Mouse (Mus musculus) gastrocnemius, adult 18-20 months (tissue): Measurements from ENCODE around the gene Tmem95. TPM values are rescaled to one million over a fixed set of nuclear protein-coding genes. Genes with fewer than 3 reads are reported as not detected.
A peak's percentile ranks its signal among the peaks of the same experiment; 100 is the strongest.

ENCODE experiments used
- DNase-seq: peaks from one replicate; pipeline ENCODE4 v3.0.0; 2021; ENCODE audit warnings: low spot score
- total RNA-seq, 2 experiments: library from RNA; stranded (reverse); gene quantifications; 2 replicates each; pipeline ENCODE4 v1.2.3; 2021

The Tmem95 gene
- total RNA-seq, 2 experiments from 2014 or later: not detected

DNA sequence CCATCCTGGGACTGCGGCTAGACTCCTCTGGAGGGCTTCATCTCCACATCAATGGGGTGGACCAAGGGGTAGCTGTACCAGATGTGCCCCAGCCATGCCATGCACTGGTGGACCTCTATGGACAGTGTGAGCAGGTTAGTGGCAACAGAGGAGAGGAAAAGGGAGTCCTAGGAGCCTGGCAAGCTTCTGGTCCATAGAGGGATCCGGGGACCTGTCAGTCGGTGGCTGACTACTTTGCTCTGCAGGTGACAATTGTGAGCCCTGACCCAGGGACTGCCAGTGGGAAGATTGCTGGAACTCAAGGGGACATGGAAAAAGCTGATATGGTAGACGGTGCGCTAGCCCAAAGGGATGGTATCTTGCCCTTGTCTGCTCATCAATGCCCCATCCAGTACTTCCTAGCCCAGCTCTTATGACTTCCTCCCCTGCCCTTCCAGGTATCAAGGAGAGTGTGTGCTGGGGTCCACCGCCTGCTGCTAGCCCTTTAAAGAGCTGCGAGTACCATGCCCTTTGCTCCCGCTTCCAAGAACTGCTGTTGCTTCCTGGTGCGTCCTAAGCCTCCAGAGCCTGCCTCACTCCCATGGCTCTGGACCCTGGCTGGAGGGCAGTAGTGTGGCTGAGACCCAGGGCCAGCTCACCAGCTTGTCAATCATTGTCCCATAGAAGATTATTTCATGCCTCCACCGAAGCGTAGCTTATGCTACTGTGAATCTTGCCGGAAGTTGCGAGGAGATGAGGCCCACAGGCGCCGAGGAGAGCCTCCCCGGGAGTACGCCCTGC is 33.2 kb upstream of the Tmem95 start:
- no peak for DNase-seq

DNA sequence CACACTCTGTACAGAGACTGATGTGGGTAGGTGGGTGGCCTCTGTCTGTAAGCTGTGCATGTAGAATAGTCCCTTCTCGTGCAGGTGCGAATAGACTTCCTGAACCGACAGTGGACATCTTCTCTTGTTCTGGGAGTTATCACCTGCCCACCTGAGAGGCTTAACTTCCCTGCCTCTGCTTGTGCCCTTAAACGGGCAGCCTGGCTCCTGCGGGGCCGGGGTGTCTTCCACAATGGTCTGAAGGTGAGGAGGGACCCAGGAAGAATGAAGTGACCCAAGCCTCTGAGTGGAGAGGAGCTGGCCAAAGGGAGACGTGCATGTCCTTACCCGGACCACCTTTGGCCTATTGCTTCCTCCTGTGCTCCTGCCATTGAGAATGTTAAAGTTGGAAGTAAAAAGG is 32.4 kb upstream of the Tmem95 start:
- DNase-seq: no peak

GRCm38 (mm10) chr11:69909174-69909573 is 31.4 kb upstream of the Tmem95 start:
- DNase-seq: no peak

DNA sequence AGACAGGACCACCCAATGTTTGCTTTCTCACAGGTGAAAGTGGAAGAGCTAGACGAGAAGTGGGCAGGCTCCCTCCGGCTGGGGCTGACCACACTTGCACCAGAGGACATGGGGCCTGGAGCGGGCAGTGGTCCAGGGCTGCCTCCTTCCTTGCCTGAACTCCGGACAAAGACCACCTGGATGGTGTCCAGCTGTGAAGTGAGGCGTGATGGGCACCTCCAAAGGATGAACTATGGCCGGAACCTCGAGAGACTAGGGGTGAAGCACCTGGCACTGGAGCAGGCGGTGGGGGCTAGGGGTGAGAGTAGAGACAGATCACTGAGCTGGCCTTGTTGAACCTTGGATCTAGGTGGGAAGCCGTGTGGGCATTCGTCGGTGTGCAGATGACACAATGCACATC is 30.8 kb upstream of the Tmem95 start:
- DNase-seq: no peak

DNA sequence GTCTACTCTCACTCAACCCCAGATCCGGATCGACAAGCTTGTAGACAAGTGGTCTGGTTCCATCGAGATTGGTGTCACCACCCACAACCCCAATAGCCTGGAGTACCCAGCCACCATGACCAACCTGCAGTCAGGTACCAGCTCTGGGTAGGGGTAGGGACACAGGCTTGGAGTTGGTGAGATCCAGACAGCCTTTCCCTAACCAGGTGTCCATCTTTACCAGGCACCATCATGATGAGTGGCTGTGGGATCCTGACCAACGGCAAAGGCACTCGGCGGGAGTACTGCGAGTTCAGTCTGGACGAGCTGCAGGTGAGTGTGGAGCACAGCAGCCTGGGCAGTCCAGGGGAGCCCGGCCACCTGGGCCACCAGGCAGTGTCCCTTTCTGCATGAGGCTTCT is 26.5 kb upstream of the Tmem95 start:
- DNase-seq: no peak

DNA sequence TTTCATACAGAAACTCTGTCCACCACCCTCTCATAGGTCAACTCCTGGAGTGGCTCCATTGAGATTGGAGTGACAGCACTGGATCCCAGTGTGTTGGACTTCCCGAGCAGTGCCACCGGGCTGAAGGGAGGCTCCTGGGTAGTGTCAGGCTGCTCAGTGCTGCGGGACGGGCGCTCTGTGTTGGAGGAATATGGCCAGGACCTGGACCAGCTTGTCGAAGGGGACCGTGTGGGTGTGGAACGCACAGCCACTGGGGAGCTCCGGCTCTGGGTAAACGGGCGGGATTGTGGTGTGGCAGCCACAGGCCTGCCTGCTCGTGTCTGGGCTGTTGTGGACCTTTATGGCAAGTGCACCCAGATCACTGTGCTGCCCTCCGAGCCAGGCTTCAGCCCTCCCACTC is 25.2 kb upstream of the Tmem95 start:
- no peak for DNase-seq

DNA sequence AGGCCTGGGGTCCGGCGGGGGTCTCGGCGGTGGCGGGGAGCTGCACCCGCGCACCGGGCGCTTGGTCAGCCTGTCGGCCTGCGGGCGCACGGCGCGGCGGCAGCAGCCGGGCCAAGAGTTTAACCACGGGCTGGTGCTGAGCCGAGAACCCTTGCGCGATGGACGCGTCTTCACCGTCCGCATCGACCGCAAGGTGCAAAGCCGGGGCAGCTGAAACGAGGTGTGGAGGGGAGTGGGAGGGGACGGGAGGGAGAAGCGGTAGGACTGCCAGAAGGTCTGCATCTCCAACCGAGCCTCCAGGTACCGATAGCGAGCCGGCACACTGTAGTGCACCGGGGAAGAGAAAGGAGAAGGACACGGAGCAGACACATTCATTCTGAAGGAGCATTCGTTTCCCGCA is 24.2 kb upstream of the Tmem95 start:
- no peak for DNase-seq

- DNase-seq: peak; percentile 96
Measured at GRCm38 (mm10) chr11:69901406-69901846, 23.6 kb upstream of the Tmem95 start.

DNA sequence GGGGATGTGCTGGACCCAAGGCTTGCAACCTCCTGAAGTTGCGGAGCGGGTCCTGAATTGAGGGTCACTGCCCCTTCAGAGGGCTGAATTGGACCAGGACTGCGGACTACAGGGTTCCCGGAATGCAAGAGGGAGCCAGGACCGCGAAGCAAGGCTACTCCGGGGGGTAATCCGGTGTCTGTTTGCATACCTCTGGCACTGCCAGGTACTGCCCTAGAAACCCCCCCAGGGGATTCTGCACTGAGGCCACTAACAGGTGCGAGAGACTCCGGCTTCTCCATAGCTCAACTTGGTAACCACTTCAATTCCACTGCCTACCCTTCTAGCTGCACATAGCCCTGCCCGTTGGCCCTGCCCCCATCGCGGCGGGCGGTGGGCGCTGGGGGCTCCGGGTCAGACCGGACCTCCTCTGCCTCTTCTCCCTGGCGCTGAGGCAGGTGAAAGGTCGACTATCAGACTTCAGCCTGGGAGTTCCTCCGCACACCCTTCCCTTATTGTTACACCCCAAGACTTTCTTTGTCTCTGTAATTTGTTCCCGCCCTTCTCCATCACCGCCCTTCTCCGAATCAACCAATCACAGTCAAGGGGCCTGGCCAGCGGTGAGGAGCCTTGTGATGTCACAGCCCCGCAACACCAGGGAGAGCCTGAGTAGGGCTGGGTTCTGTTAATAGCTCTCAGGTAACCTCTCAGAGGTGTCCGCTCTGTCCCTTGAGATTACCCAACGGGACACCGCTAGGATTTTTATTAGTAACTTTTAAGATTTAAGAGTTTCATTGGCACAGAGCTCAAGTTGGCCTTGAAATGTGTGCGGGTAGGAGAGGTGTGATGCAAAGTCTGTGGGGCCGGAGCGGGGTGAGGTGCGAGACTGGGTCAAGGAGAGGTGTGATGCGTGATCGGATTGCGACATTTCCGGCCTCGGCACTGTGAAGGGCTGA is 22.9 kb upstream of the Tmem95 start, which contains the start of the genes 2810408A11Rik and Neurl4:
Gene 2810408A11Rik (minus strand): TSS at position 517 of the 935 bp plus-strand sequence.
Gene Neurl4 (plus strand): TSS at position 602 of the 935 bp plus-strand sequence.
- DNase-seq: peak; percentile 92

DNA sequence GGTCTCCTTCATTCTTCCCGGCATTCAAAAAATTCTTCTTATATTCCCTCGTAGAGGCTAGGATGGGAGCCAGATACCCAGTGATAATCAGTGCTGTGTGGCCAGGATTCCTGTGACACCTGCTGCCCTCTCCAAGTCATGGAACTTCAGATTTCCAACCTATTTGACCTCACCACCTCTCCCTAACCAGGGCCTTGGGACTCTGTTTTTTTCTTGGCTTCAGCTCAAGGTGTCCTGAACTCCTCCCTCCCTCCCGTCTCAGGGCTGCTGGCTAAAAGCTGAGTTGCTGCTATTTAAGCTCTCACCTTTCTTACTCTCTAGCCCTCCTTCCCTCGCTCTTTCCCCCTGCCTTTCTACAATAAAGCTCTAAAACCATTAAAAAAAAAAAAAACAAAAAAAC is 22.1 kb upstream of the Tmem95 start:
- no peak for DNase-seq

DNA sequence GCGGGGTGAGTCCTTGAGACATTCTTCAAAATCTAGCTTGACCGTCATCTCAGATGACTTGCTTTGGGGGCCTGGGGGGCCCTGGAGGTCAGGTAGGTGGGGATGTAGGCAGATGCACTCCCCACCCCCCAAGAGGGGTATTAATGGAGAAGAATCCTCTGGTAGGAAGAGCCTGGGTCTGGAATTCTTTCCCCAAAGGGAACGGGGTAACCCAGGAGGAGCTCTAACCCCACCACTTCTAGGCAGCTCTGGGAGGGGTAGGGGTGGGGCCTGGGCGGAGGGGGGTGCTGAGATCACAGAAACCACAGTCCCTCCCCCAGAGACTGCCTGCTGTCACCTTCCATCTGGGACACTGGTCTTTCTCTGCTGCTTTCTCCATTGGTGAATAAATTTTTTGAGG is 17.5 kb upstream of the Tmem95 start, which contains the start of gene Acap1:
Gene Acap1 (minus strand): TSS at position 249 of the 400 bp plus-strand sequence.
- DNase-seq: no peak

GRCm38 (mm10) chr11:69894671-69895070 is 16.9 kb upstream of the Tmem95 start:
- DNase-seq: no peak

- no peak for DNase-seq
Measured at GRCm38 (mm10) chr11:69891482-69891881, 13.7 kb upstream of the Tmem95 start.

GRCm38 (mm10) chr11:69886907-69887635 is 9.3 kb upstream of the Tmem95 start:
- no peak for DNase-seq

- no peak for DNase-seq
Measured at GRCm38 (mm10) chr11:69884663-69885062, 6.8 kb upstream of the Tmem95 start.

DNA sequence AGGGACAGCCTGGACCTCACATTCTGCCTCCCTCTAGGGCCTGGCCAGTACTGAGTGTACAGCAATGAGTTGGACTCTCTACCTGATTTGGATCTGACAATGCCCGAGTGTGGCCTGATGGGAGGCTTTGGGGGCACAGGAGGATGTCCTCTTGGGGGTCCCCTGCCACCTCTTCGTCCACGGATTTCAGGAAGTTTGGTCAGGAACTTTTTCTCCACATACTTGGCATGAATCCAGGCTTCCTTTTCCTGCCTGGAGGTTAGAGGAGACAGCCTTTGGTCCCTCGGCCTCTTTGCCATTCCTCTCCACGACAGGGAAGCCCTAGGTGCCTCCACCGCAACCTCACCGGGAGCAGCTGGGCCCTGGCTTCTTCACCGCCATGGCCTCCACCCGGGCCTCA is 6.4 kb upstream of the Tmem95 start:
- no peak for DNase-seq

- DNase-seq: no peak
Measured at GRCm38 (mm10) chr11:69883527-69884151, 5.8 kb upstream of the Tmem95 start.

- DNase-seq: no peak
Measured at GRCm38 (mm10) chr11:69883066-69883465, 5.2 kb upstream of the Tmem95 start.

DNA sequence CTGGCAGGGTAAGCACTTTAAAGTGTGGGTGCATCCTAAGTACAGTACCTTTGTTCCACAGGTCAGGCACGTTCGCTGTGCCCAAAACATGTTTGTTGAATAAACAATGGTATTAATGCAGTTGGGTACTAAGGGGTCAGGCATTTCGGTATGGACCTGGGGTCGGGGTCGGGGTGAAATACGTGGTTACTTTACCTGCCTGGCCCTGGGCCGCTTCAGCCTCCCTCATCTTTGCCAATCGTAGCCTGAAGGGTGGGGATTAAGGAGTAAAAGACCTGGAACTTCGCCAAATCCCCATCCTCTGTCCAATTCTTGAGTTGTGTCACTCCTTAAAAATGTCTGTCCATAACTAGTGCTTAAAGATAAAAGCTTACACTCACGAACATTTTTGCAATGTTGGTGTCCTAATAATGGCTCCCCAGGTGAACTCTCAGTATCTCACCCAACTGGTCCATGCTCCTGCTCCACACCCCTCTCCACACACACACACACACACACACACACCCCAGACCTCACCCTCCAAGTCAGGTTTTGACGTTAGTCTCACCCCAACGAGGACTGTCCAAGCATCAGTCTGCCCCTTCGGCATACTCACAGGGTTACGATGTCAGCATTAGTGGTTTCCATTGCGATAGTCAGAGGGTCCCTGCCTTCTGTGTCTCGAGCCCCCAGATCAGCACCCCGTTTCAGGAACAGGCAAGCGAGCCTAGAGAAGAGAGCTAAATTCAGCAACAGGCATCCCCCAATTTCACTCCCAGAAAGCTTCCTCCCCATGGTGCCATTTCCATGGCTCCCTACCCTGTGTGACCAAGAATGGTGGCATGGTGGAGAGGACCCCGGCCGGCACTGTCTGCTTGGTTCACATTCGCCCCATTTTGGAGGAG is 4.2 kb upstream of the Tmem95 start:
- DNase-seq: no peak
